Mouse (Mus musculus) limb, embryonic 14.5 days (tissue): ENCODE measurements around the gene Zfp619. TPM values are rescaled to one million over a fixed set of nuclear protein-coding genes. Genes with fewer than 3 reads are reported as not detected.

Experiments
- ATAC-seq: fragments of 200-750 bp; cut with Nextera tagmentation; 2 replicates; pipeline ENCODE4 v1.8.0; 2017; ENCODE audit warnings: low read depth, moderate number of reproducible peaks, moderate TSS enrichment; ENCODE audit not compliant: low FRiP score
- DNase-seq: peaks from one replicate; pipeline ENCODE4 v3.0.0-alpha.2; 2015; ENCODE audit warnings: low spot score
- H3K27ac ChIP-seq: fragments of 300-500 bp; sonication (generic); replicated peaks from 2 replicates; pipeline ENCODE4 v1.5.1; 2014; ENCODE audit warnings: low read depth, mild to moderate bottlenecking, low read length, moderate library complexity, mixed read lengths
- H3K27me3 ChIP-seq: fragments of 300-500 bp; sonication (generic); 2 replicates; pipeline ENCODE4 v1.6.1; 2014; ENCODE audit warnings: low read length, mixed read lengths; ENCODE audit not compliant: control insufficient read depth, insufficient read depth
- H3K36me3 ChIP-seq: fragments of 300-500 bp; sonication (generic); 2 replicates; pipeline ENCODE4 v1.6.1; 2014; ENCODE audit warnings: mild to moderate bottlenecking, low read length, moderate library complexity, mixed read lengths; ENCODE audit not compliant: control insufficient read depth, insufficient read depth
- H3K4me1 ChIP-seq: fragments of 300-500 bp; sonication (generic); 2 replicates; pipeline ENCODE4 v1.6.1; 2014; ENCODE audit warnings: antibody characterized with exemption, low read length, mixed read lengths; ENCODE audit not compliant: control insufficient read depth, insufficient read depth
- H3K4me2 ChIP-seq: fragments of 300-500 bp; sonication (generic); replicated peaks from 2 replicates; pipeline ENCODE4 v1.6.1; 2014; ENCODE audit warnings: low read depth, mild to moderate bottlenecking, low read length, moderate library complexity; ENCODE audit not compliant: severe bottlenecking
- H3K4me3 ChIP-seq: fragments of 300-500 bp; sonication (generic); replicated peaks from 2 replicates; pipeline ENCODE4 v1.5.1; 2014; ENCODE audit warnings: low read length
- H3K9ac ChIP-seq: fragments of 300-500 bp; sonication (generic); 2 replicates; pipeline ENCODE4 v1.6.1; 2014; ENCODE audit warnings: mild to moderate bottlenecking, low read depth, low read length, moderate library complexity; ENCODE audit not compliant: severe bottlenecking
- H3K9me3 ChIP-seq: fragments of 300-500 bp; sonication (generic); 2 replicates; pipeline ENCODE4 v1.6.1; 2016; ENCODE audit warnings: low read length; ENCODE audit not compliant: control insufficient read depth
- POLR2A ChIP-seq: fragments of 200-500 bp; IDR thresholded peaks from 2 replicates; pipeline ENCODE4 v1.8.0; 2012; ENCODE audit warnings: inconsistent platforms, mild to moderate bottlenecking, moderate library complexity, borderline replicate concordance; ENCODE audit not compliant: insufficient read depth, insufficient read length; ENCODE audit errors: extremely low read depth
- WGBS: fragments of 180-500 bp; shearing (Covaris S2); extraction: QIAGEN DNeasy Blood & Tissue Kit; methylation state at CpG from one replicate; pipeline ENCODE4 v1.1.7; 2014; 5-methylcytosine and 5-hydroxymethylcytosine counted together
- polyA plus RNA-seq, 2 experiments: library from polyadenylated mRNA; depleted of rRNA in 1 of 2; stranded (reverse) in 1 of 2; unstranded in 1 of 2; fragments of >200 nt; fragmentation: Nextera tagmentation in 1 of 2; extraction: Ambion mirVana in 1 of 2; gene quantifications; 2 replicates each; pipeline versions ENCODE4 v1.2.1 to v1.2.3; 2012 to 2014

Zfp619 gene
- polyA plus RNA-seq, 2 experiments, result 1.9 to 2.7 TPM

DNA sequence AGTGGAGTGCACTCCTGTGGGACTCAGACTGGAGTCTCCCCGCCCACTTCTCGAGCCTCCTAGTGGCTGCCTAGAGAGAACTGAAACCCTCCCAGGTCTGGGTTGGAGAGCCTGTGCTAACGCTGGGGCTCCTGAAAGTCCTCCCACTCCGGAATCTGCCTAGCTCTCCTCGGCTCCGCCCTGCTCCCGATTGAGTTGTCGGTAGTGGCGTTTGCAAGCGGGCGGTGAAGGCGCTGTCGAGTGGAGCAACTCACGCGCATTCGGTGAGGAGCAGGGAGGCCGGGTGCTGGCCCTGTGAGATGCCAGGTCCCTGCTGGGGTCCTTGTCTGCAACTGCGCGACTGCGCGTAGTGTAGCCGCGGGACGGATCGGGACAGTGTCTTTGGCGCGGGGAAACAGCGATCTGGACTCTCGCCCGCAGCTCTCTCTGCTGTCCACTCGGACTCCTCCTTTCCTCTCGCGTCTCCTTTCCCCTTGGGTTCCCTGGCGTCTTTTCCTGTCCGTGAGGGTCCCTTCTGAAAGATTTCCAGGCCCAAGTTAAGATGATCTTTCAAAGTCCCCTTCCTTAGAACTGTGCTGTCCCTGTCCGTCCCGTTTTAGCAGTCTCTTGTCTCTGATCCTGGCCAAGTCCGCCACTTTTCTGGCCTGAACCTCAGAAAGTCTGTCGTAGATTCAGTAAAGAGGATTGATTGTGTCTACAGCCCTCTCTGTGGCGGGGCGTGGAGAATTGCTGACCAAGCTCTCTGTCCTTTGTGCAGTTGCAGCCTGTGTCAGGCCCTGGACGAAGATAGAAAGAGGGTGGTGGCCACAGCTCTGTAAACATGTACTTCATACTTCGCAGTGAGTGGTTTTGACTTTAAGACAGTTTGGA, 26.9 kb downstream of the Zfp619 start:
- Histone ChIP-seq H3K4me1 (0 out of 2 replicates have a peak, but pooled peaks cover 2% of the 10 kb centered on the region), H3K9me3 (no peaks in the 10 kb centered on the region), H3K4me2 (peak overlapping the region; percentile 52), H3K36me3 (no peaks in the 10 kb centered on the region), H3K27me3 (no peaks in the 10 kb centered on the region), H3K27ac (peak overlapping the region; percentile 93), H3K9ac (peak overlapping the region; percentile 74), H3K4me3 (peak overlapping the region; percentile 56)
- WGBS, result 1% methylated on average over 39 of the region's 43 CpGs
- ATAC-seq, result peak; percentile 94
- peak; percentile 95 for DNase-seq
- peak; percentile 93; the same call in 1 of the 2 replicates for TF ChIP-seq POLR2A

DNA sequence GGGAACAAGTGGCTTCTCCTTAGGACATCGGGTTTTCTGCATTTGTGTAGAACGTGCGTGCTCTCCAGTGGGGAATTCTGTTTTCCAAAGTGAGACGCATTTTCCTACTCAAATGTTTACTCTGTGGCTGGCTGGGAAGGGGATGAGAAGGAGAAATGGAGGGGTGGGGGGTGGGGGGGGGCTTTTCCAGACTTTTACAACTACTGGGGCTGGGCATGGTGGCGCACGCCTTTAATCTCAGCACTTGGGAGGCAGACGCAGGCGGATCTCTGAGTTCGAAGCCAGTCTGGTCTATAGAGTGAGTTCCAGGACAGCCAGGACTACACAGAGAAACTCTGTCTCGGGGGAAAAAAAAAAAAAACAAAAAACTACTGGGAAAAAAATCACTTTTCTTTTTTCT, 27.6 kb downstream of the Zfp619 start:
- 41% methylated on average over 10 of the region's 10 CpGs for WGBS
- H3K4me2 ChIP-seq, result peak overlapping the region; percentile 52
- no peaks in the 10 kb centered on the region for H3K27me3 ChIP-seq
- TF ChIP-seq POLR2A, result no peak
- H3K9ac ChIP-seq, result peak overlapping the region; percentile 74
- H3K36me3 ChIP-seq, result no peaks in the 10 kb centered on the region
- H3K27ac ChIP-seq, result peak overlapping the region; percentile 93
- H3K4me3 ChIP-seq, result peak overlapping the region; percentile 56
- no peak for ATAC-seq
- H3K4me1 ChIP-seq, result 0 out of 2 replicates have a peak, but pooled peaks cover 2% of the 10 kb centered on the region
- H3K9me3 ChIP-seq, result no peaks in the 10 kb centered on the region
- no peak for DNase-seq

DNA sequence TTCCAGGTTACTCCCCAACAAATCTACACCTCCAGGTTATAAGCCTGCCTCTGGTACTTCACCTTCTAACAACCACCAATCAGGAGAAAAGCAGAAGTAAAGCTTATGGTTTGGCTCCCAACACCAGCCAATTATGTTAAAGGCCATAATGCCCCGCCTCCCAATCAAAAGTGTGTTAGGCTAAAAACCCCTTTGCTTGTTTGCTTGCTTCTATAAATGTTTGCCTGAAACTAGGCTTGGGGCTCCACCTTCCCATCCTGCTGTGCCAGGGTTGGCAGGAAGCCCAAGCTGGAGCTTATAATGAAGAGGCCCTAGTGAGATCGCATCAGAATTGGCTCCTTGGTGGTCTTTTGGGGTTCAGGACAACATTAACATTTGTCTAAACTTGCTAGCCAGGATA, 31.8 kb downstream of the Zfp619 start:
- Histone ChIP-seq H3K4me3 (no peak overlapping the region), H3K9ac (no peak overlapping the region), H3K4me2 (no peak overlapping the region), H3K27me3 (no peaks in the 10 kb centered on the region), H3K36me3 (no peaks in the 10 kb centered on the region), H3K9me3 (no peaks in the 10 kb centered on the region), H3K4me1 (0 out of 2 replicates have a peak, but pooled peaks cover 3% of the 10 kb centered on the region), H3K27ac (no peak overlapping the region)
- WGBS, result 76% methylated on average over 2 of the region's 2 CpGs
- ATAC-seq (no peak), DNase-seq (no peak)
- TF ChIP-seq POLR2A, result no peak

DNA sequence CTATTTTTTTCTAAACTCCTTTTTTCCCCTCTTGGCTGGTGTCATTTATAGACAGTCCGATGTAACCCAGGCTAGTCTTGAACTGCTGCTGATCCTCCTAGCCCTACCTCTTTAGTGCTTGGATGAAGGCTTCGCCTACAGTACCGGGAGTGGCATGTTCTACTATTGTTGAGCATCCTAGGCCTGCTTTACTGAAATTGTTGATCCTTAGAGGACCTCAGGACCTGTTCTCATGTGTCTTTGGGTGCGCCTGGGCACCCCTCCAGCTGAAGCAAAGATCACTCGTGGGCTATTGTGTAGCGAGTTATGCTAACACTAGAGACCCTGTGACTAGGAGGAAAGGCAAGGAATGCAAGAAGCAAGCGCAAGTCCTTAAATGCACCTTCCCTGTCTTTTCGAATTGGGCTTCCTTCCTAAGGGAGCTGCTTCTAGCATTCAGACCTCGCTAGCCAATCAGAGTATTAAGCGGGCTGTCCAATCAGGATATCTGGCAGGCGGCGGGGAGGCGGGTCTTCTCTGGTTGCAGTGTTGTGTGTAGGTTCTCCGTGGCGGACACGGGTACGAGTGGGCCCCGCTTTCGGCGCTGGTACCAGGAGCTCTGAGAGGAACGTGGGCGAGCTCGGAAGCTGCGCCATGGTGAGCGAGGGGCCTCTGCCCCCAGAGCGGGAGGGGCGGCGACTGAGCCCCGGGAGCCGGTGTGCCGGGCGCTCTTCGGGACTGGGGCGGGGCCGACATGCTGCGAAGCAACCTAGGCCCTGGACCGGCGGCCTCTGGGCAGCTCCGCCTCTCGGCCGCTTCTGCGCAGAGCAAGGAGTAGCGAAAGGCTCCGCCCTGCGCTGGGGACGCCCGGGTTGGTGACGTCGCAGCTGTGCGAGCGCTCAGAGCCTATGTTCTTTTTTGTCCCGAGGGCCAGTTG, 34.7 kb downstream of the Zfp619 start:
- WGBS, result 4% methylated on average over 48 of the region's 52 CpGs
- H3K27ac ChIP-seq, result peak overlapping the region; percentile 85
- ATAC-seq (peak; percentile 100), DNase-seq (peak; percentile 98)
- H3K27me3 ChIP-seq, result no peaks in the 10 kb centered on the region
- 0 out of 2 replicates have a peak, but pooled peaks cover 3% of the 10 kb centered on the region for H3K4me1 ChIP-seq
- peak; percentile 82; the same call in 1 of the 2 replicates for TF ChIP-seq POLR2A
- peaks cover 13% of the 10 kb centered on the region for H3K36me3 ChIP-seq
- H3K4me2 ChIP-seq, result peak overlapping the region; percentile 46
- peak overlapping the region; percentile 58 for H3K4me3 ChIP-seq
- peak overlapping the region; percentile 70 for H3K9ac ChIP-seq
- no peaks in the 10 kb centered on the region for H3K9me3 ChIP-seq

DNA sequence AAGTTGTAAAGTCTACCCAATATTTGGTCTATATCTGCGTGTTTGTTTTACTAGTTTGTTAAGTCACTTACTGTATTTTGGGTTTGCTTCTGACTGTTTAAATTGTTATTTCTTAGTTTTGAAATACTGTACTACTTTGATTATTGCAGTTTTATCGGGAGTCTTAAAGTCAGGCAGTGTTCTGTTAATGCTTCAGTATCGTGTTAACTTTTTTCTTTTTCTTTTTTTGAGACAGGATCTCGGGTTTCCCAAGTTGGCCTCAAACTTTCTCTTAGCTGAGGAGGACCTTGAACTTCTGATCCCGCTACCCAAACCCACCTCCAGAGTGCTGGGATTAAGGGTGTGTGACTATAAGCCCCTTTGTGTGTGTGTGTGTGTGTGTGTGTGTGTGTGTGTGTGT, 35.4 kb downstream of the Zfp619 start:
- no peaks in the 10 kb centered on the region for H3K9me3 ChIP-seq
- peak overlapping the region; percentile 58 for H3K4me3 ChIP-seq
- peak overlapping the region; percentile 46 for H3K4me2 ChIP-seq
- WGBS, result 7% methylated on average over 5 of the region's 5 CpGs
- ATAC-seq (no peak), DNase-seq (no peak)
- H3K27me3 ChIP-seq, result no peaks in the 10 kb centered on the region
- H3K4me1 ChIP-seq, result 0 out of 2 replicates have a peak, but pooled peaks cover 3% of the 10 kb centered on the region
- no peak for TF ChIP-seq POLR2A
- H3K9ac ChIP-seq, result peak overlapping the region; percentile 70; the same call in 1 of the 2 replicates
- peaks cover 20% of the 10 kb centered on the region for H3K36me3 ChIP-seq
- H3K27ac ChIP-seq, result peak overlapping the region; percentile 85
